Mouse (Mus musculus): ENCODE measurements around the gene Ccdc47. TPM values are rescaled to one million over a fixed set of nuclear protein-coding genes. Genes with fewer than 3 reads are reported as not detected.

Gene Ccdc47
- polyA plus RNA-seq, 1 experiment from 2014 or later: 110 TPM

- peak overlapping the region; percentile 52 for H3K4me2 ChIP-seq (ENCODE audit: low read length)
- no peak for ATAC-seq
- no peak overlapping the region for H3K27ac ChIP-seq (ENCODE audit: low read length)
- peak overlapping the region; percentile 86; the same call in 1 of the 2 replicates for H3K4me3 ChIP-seq (replicated peaks; ENCODE audit: low read length)
- H3K4me1 ChIP-seq (replicated peaks; ENCODE audit: control insufficient read depth, insufficient read depth, low read length): peaks cover 10% of the 10 kb centered on the region
- 88% methylated on average over 5 of the region's 5 CpGs for WGBS
- no peaks in the 10 kb centered on the region; the same call in 1 of the 2 replicates for H3K36me3 ChIP-seq (ENCODE audit: control insufficient read depth, insufficient read depth)
- no peak overlapping the region for H3K9ac ChIP-seq (replicated peaks; ENCODE audit: low read depth, low read length)
- no peaks in the 10 kb centered on the region for H3K9me3 ChIP-seq (ENCODE audit: control insufficient read depth, low read length)
- no peaks in the 10 kb centered on the region for H3K27me3 ChIP-seq (replicated peaks; ENCODE audit: control insufficient read depth, insufficient read depth, low read length)
Observed at GRCm38 (mm10) chr11:106192241-106192640, 23.9 kb downstream of the Ccdc47 start.

- Histone ChIP-seq H3K9me3 (ENCODE audit: control insufficient read depth, low read length) (no peaks in the 10 kb centered on the region), H3K4me2 (ENCODE audit: low read length) (no peak overlapping the region), H3K27me3 (replicated peaks; ENCODE audit: control insufficient read depth, insufficient read depth, low read length) (no peaks in the 10 kb centered on the region), H3K4me1 (replicated peaks; ENCODE audit: control insufficient read depth, insufficient read depth, low read length) (peaks cover 10% of the 10 kb centered on the region), H3K27ac (ENCODE audit: low read length) (no peak overlapping the region), H3K9ac (replicated peaks; ENCODE audit: low read depth, low read length) (no peak overlapping the region), H3K36me3 (ENCODE audit: control insufficient read depth, insufficient read depth) (no peaks in the 10 kb centered on the region), H3K4me3 (replicated peaks; ENCODE audit: low read length) (no peak overlapping the region)
- no peak for ATAC-seq
- 94% methylated on average over 3 of the region's 3 CpGs for WGBS
Observed at GRCm38 (mm10) chr11:106191716-106192115, 24.4 kb downstream of the Ccdc47 start.

GRCm38 (mm10) chr11:106187326-106187725 is 28.8 kb downstream of the Ccdc47 start:
- ATAC-seq: no peak
- H3K36me3 ChIP-seq (ENCODE audit: control insufficient read depth, insufficient read depth): peaks cover 10% of the 10 kb centered on the region
- H3K4me1 ChIP-seq (replicated peaks; ENCODE audit: control insufficient read depth, insufficient read depth, low read length): peaks cover 2% of the 10 kb centered on the region; the same call in 1 of the 2 replicates
- no peak overlapping the region for H3K4me3 ChIP-seq (replicated peaks; ENCODE audit: low read length)
- no peak overlapping the region for H3K9ac ChIP-seq (replicated peaks; ENCODE audit: low read depth, low read length)
- WGBS: 91% methylated on average over 4 of the region's 4 CpGs
- H3K9me3 ChIP-seq (ENCODE audit: control insufficient read depth, low read length): no peaks in the 10 kb centered on the region
- H3K27ac ChIP-seq (ENCODE audit: low read length): no peak overlapping the region
- no peak overlapping the region for H3K4me2 ChIP-seq (ENCODE audit: low read length)
- no peaks in the 10 kb centered on the region for H3K27me3 ChIP-seq (replicated peaks; ENCODE audit: control insufficient read depth, insufficient read depth, low read length)

GRCm38 (mm10) chr11:106180449-106180801 is 35.7 kb downstream of the Ccdc47 start:
- H3K9ac ChIP-seq (replicated peaks; ENCODE audit: low read depth, low read length): no peak overlapping the region
- no peak overlapping the region for H3K4me2 ChIP-seq (ENCODE audit: low read length)
- no peak overlapping the region for H3K27ac ChIP-seq (ENCODE audit: low read length)
- no peak for ATAC-seq
- no peaks in the 10 kb centered on the region for H3K9me3 ChIP-seq (ENCODE audit: control insufficient read depth, low read length)
- peaks cover 10% of the 10 kb centered on the region for H3K36me3 ChIP-seq (ENCODE audit: control insufficient read depth, insufficient read depth)
- H3K4me1 ChIP-seq (replicated peaks; ENCODE audit: control insufficient read depth, insufficient read depth, low read length): 0 out of 2 replicates have a peak, but pooled peaks cover 3% of the 10 kb centered on the region
- H3K4me3 ChIP-seq (replicated peaks; ENCODE audit: low read length): no peak overlapping the region
- 89% methylated on average over 2 of the region's 2 CpGs for WGBS
- H3K27me3 ChIP-seq (replicated peaks; ENCODE audit: control insufficient read depth, insufficient read depth, low read length): no peaks in the 10 kb centered on the region

- WGBS: 79% methylated on average over 7 of the region's 7 CpGs
- H3K4me2 ChIP-seq (ENCODE audit: low read length): no peak overlapping the region
- no peak overlapping the region for H3K9ac ChIP-seq (replicated peaks; ENCODE audit: low read depth, low read length)
- H3K27me3 ChIP-seq (replicated peaks; ENCODE audit: control insufficient read depth, insufficient read depth, low read length): no peaks in the 10 kb centered on the region
- no peak overlapping the region for H3K4me3 ChIP-seq (replicated peaks; ENCODE audit: low read length)
- H3K36me3 ChIP-seq (ENCODE audit: control insufficient read depth, insufficient read depth): peaks cover 10% of the 10 kb centered on the region
- no peaks in the 10 kb centered on the region for H3K9me3 ChIP-seq (ENCODE audit: control insufficient read depth, low read length)
- H3K4me1 ChIP-seq (replicated peaks; ENCODE audit: control insufficient read depth, insufficient read depth, low read length): 0 out of 2 replicates have a peak, but pooled peaks cover 3% of the 10 kb centered on the region
- no peak overlapping the region for H3K27ac ChIP-seq (ENCODE audit: low read length)
- no peak for ATAC-seq
Observed at GRCm38 (mm10) chr11:106179711-106180448, 36.3 kb downstream of the Ccdc47 start.

GRCm38 (mm10) chr11:106178036-106178782 is 37.9 kb downstream of the Ccdc47 start:
- no peak for ATAC-seq
- Histone ChIP-seq H3K27me3 (replicated peaks; ENCODE audit: control insufficient read depth, insufficient read depth, low read length) (no peaks in the 10 kb centered on the region), H3K4me2 (ENCODE audit: low read length) (no peak overlapping the region), H3K9ac (replicated peaks; ENCODE audit: low read depth, low read length) (no peak overlapping the region), H3K4me1 (replicated peaks; ENCODE audit: control insufficient read depth, insufficient read depth, low read length) (0 out of 2 replicates have a peak, but pooled peaks cover 3% of the 10 kb centered on the region), H3K27ac (ENCODE audit: low read length) (no peak overlapping the region), H3K4me3 (replicated peaks; ENCODE audit: low read length) (no peak overlapping the region), H3K9me3 (ENCODE audit: control insufficient read depth, low read length) (no peaks in the 10 kb centered on the region), H3K36me3 (ENCODE audit: control insufficient read depth, insufficient read depth) (peaks cover 3% of the 10 kb centered on the region; the same call in 1 of the 2 replicates)
- 83% methylated on average over 5 of the region's 5 CpGs for WGBS

GRCm38 (mm10) chr11:106176372-106176771 is 39.8 kb downstream of the Ccdc47 start:
- no peak for ATAC-seq
- no peak overlapping the region for H3K4me3 ChIP-seq (replicated peaks; ENCODE audit: low read length)
- H3K36me3 ChIP-seq (ENCODE audit: control insufficient read depth, insufficient read depth): no peaks in the 10 kb centered on the region
- no peaks in the 10 kb centered on the region for H3K27me3 ChIP-seq (replicated peaks; ENCODE audit: control insufficient read depth, insufficient read depth, low read length)
- H3K9me3 ChIP-seq (ENCODE audit: control insufficient read depth, low read length): no peaks in the 10 kb centered on the region
- H3K4me2 ChIP-seq (ENCODE audit: low read length): no peak overlapping the region
- no peak overlapping the region for H3K27ac ChIP-seq (ENCODE audit: low read length)
- 0 out of 2 replicates have a peak, but pooled peaks cover 3% of the 10 kb centered on the region for H3K4me1 ChIP-seq (replicated peaks; ENCODE audit: control insufficient read depth, insufficient read depth, low read length)
- 90% methylated on average over 5 of the region's 5 CpGs for WGBS
- H3K9ac ChIP-seq (replicated peaks; ENCODE audit: low read depth, low read length): no peak overlapping the region

GRCm38 (mm10) chr11:106175081-106175480 is 41.1 kb downstream of the Ccdc47 start:
- WGBS: 71% methylated on average over 3 of the region's 3 CpGs
- Histone ChIP-seq H3K27ac (ENCODE audit: low read length) (no peak overlapping the region), H3K4me2 (ENCODE audit: low read length) (no peak overlapping the region), H3K27me3 (replicated peaks; ENCODE audit: control insufficient read depth, insufficient read depth, low read length) (no peaks in the 10 kb centered on the region), H3K4me3 (replicated peaks; ENCODE audit: low read length) (no peak overlapping the region), H3K36me3 (ENCODE audit: control insufficient read depth, insufficient read depth) (peaks cover 2% of the 10 kb centered on the region; the same call in 1 of the 2 replicates), H3K9me3 (ENCODE audit: control insufficient read depth, low read length) (no peaks in the 10 kb centered on the region), H3K4me1 (replicated peaks; ENCODE audit: control insufficient read depth, insufficient read depth, low read length) (0 out of 2 replicates have a peak, but pooled peaks cover 3% of the 10 kb centered on the region), H3K9ac (replicated peaks; ENCODE audit: low read depth, low read length) (no peak overlapping the region)
- ATAC-seq: no peak

GRCm38 (mm10) chr11:106174372-106174771 is 41.8 kb downstream of the Ccdc47 start:
- WGBS: 84% methylated on average over 5 of the region's 5 CpGs

More at GRCm38 (mm10) chr11:106174372-106174771, 41.8 kb downstream of the Ccdc47 start:
- H3K4me2 ChIP-seq (ENCODE audit: low read length): no peak overlapping the region
- H3K4me1 ChIP-seq (replicated peaks; ENCODE audit: control insufficient read depth, insufficient read depth, low read length): no peaks in the 10 kb centered on the region
- no peaks in the 10 kb centered on the region for H3K9me3 ChIP-seq (ENCODE audit: control insufficient read depth, low read length)
- no peak overlapping the region for H3K4me3 ChIP-seq (replicated peaks; ENCODE audit: low read length)
- no peaks in the 10 kb centered on the region for H3K27me3 ChIP-seq (replicated peaks; ENCODE audit: control insufficient read depth, insufficient read depth, low read length)
- H3K36me3 ChIP-seq (ENCODE audit: control insufficient read depth, insufficient read depth): peaks cover 2% of the 10 kb centered on the region; the same call in 1 of the 2 replicates
- ATAC-seq: no peak
- H3K9ac ChIP-seq (replicated peaks; ENCODE audit: low read depth, low read length): no peak overlapping the region
- H3K27ac ChIP-seq (ENCODE audit: low read length): no peak overlapping the region

All from forebrain, embryonic 16.5 days (tissue).